Mouse (Mus musculus) liver, adult 2 months (tissue): ENCODE measurements around the gene Ptk7.

Source experiments
- CTCF ChIP-seq: fragments of 200-500 bp; IDR thresholded peaks from 2 replicates; pipeline ENCODE4 v1.5.1; 2011; ENCODE audit warnings: low read depth, low read length, control low read depth
- POLR2A ChIP-seq: fragments of 200-500 bp; IDR thresholded peaks from 2 replicates; pipeline ENCODE4 v1.6.1; 2011; ENCODE audit warnings: low read length, control low read depth; ENCODE audit not compliant: insufficient read depth; ENCODE audit errors: extremely low read depth

DNA sequence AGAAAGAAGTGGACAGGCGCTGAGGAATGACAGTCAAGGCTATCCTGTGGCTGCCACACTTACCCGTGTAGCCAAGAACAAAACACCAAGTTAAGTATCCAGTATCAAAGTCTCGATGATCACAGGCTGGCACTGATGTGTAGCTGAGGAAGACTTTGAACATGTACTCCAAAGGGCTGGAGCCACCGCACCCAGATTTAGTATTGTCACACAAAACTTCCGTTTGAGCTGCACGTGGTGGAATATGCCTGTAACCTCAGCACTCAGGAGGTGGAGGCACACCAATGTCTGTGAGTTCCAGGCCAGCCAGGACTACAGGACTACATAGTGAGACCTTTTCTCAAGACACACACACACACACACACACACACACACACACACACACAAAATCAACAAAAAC, 70.2 kb downstream of the Ptk7 start:
- TF ChIP-seq CTCF (no peak), POLR2A (no peak)
